Mouse (Mus musculus) intestine, embryonic 16.5 days (tissue): ENCODE data around the gene Tmem237. TPM values are rescaled to one million over a fixed set of nuclear protein-coding genes. Genes with fewer than 3 reads are reported as not detected.

Experiments used
- ATAC-seq: fragments of 200-750 bp; cut with Nextera tagmentation; 2 replicates; pipeline ENCODE4 v1.8.0; 2017; ENCODE audit warnings: moderate TSS enrichment, moderate library complexity
- H3K27ac ChIP-seq: fragments of 300-500 bp; sonication (generic); 2 replicates; pipeline ENCODE4 v1.5.1; 2014; ENCODE audit warnings: mild to moderate bottlenecking, low read length
- H3K27me3 ChIP-seq: fragments of 300-500 bp; sonication (generic); replicated peaks from 2 replicates; pipeline ENCODE4 v1.6.1; 2014; ENCODE audit warnings: low read length, control low read depth, mixed read lengths; ENCODE audit not compliant: control insufficient read depth, insufficient read depth
- H3K36me3 ChIP-seq: fragments of 300-500 bp; sonication (generic); 2 replicates; pipeline ENCODE4 v1.6.1; 2014; ENCODE audit warnings: low read length, control low read depth; ENCODE audit not compliant: control insufficient read depth, insufficient read depth
- H3K4me1 ChIP-seq: fragments of 300-500 bp; sonication (generic); 2 replicates; pipeline ENCODE4 v1.6.1; 2014; ENCODE audit warnings: low read length, control low read depth, mixed read lengths; ENCODE audit not compliant: control insufficient read depth, insufficient read depth
- H3K4me2 ChIP-seq: fragments of 300-500 bp; sonication (generic); 2 replicates; pipeline ENCODE4 v1.6.1; 2014; ENCODE audit warnings: low read depth, low read length, control low read depth
- H3K4me3 ChIP-seq: fragments of 300-500 bp; sonication (generic); 2 replicates; pipeline ENCODE4 v1.5.1; 2014; ENCODE audit warnings: mild to moderate bottlenecking, low read length
- H3K9ac ChIP-seq: fragments of 300-500 bp; sonication (generic); 2 replicates; pipeline ENCODE4 v1.6.1; 2014; ENCODE audit warnings: low read depth, low read length
- H3K9me3 ChIP-seq: fragments of 300-500 bp; sonication (generic); 2 replicates; pipeline ENCODE4 v1.6.1; 2016; ENCODE audit warnings: low read length, control low read depth; ENCODE audit not compliant: control insufficient read depth
- WGBS: fragments of 180-500 bp; shearing (Covaris S2); extraction: QIAGEN DNeasy Blood & Tissue Kit; methylation state at CpG from one replicate; pipeline ENCODE4 v1.1.7; 2014; 5-methylcytosine and 5-hydroxymethylcytosine counted together
- polyA plus RNA-seq: library from polyadenylated mRNA; unstranded; fragments of >200 nt; fragmentation: Nextera tagmentation; extraction: Ambion mirVana; gene quantifications from 2 replicates; pipeline ENCODE4 v1.2.1, GENCODE M21; 2015

Tmem237 gene
- polyA plus RNA-seq, 1 experiment from 2014 or later, result 30.8 TPM

- 73% methylated on average over 2 of the region's 2 CpGs for WGBS
- no peak overlapping the region for H3K4me3 ChIP-seq
- no peaks in the 10 kb centered on the region for H3K27me3 ChIP-seq
- H3K36me3 ChIP-seq, result no peaks in the 10 kb centered on the region
- no peaks in the 10 kb centered on the region for H3K9me3 ChIP-seq
- ATAC-seq, result no peak
- no peak overlapping the region for H3K4me2 ChIP-seq
- no peak overlapping the region for H3K27ac ChIP-seq
- H3K9ac ChIP-seq, result no peak overlapping the region
- no peaks in the 10 kb centered on the region for H3K4me1 ChIP-seq
Observed at GRCm38 (mm10) chr1:59051306-59051705, 68.9 kb downstream of the Tmem237 start.

Other genes with a start within 250 kb of the Tmem237 start
- 9.1 and 9.7 TPM in 2 replicates for gene Trak2, start 147.0 kb downstream of the Tmem237 start, polyA plus RNA-seq
- gene Stradb, start 146.9 kb downstream of the Tmem237 start, polyA plus RNA-seq, result 21.9 and 22.8 TPM in 2 replicates
- gene C2cd6, start 25.5 kb downstream of the Tmem237 start, polyA plus RNA-seq, result not detected in 2 replicates
- 0.72 and 0.77 TPM in 2 replicates for gene Mpp4, start 43.0 kb upstream of the Tmem237 start, polyA plus RNA-seq
- 7.5 and 7.8 TPM in 2 replicates for gene Als2, start 116.8 kb upstream of the Tmem237 start, polyA plus RNA-seq
- 0.26 and 0.31 TPM in 2 replicates for gene Cdk15, start 136.5 kb upstream of the Tmem237 start, polyA plus RNA-seq